33 mouse cellular contexts compared by ENCODE assay signal in the genomic region with DNA sequence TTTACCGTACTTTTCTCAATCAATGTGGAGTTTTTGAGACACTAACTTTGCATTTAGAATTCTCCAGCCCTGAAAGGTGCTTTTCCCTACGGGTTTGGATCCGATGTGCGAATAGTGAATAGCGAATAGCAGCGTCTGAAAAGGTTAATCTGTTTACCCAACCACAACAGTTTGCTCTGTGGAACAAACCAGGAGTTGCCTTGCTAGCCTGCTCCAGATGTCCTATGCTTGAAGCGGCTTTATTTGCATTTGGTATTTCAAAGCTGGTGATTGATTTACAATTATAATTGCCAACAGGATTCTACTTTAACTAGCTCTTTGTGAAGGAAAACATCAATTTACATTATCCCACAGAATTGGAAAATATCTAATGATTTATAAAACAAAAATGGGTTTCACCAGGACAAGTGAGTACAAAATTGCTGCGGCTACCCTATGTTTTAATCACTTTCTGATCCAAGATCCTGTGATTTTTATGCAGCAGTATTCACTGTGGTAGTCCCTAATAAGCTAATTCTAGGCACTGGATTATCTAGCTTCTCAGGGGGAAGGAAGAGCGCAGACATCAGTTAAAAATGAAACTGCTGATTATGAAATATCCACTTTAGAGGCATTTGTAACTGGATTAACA.
A peak's percentile ranks its signal among the peaks of the same experiment; 100 is the strongest.
DNase-seq lines count a peak whose midpoint lies in the region; ATAC-seq and TF ChIP-seq lines count a peak whose summit lies in the region.
"Had no signal": no experiment of that assay in that cellular context is flagged by ENCODE, and none has a peak within 500 bp of the region (broad histone marks: within the 10 kb centered on the region; RNA-seq: fewer than 3 reads in every experiment).

No protein-coding gene starts in this region.

- H3K4me3 ChIP-seq in forebrain, embryonic 14.5 days (ENCODE audit: low read depth, low read length): no peak overlapping the region
- no peak overlapping the region for H3K4me3 ChIP-seq in forebrain, postnatal 0 days (ENCODE audit: low read depth, low read length)
- H3K4me3 ChIP-seq in intestine, postnatal 0 days (ENCODE audit: low read depth, low read length): no peak overlapping the region
- H3K4me3 ChIP-seq in intestine, embryonic 15.5 days (replicated peaks): no peak overlapping the region
- no peak overlapping the region for H3K4me3 ChIP-seq in midbrain, embryonic 10.5 days
- no peak overlapping the region for H3K4me3 ChIP-seq in midbrain, embryonic 16.5 days (ENCODE audit: low read depth, low read length)
- H3K4me3 ChIP-seq in midbrain, postnatal 0 days (ENCODE audit: low read depth, low read length): no peak overlapping the region
- H3K4me3 ChIP-seq: embryonic facial prominence, embryonic 10.5 days; embryonic facial prominence, embryonic 15.5 days; limb, embryonic 10.5 days; limb, embryonic 15.5 days; neural tube, embryonic 12.5 days had no signal

- H3K4me1 ChIP-seq in forebrain, embryonic 14.5 days (ENCODE audit: control insufficient read depth, insufficient read depth, low read length): peaks cover 7% of the 10 kb centered on the region
- H3K4me1 ChIP-seq in forebrain, postnatal 0 days (ENCODE audit: insufficient read depth): no peaks in the 10 kb centered on the region
- no peaks in the 10 kb centered on the region for H3K4me1 ChIP-seq in intestine, postnatal 0 days (replicated peaks; ENCODE audit: control insufficient read depth, insufficient read depth, low read length)
- no peaks in the 10 kb centered on the region; the same call in 1 of the 2 replicates for H3K4me1 ChIP-seq in intestine, embryonic 15.5 days (replicated peaks)
- H3K4me1 ChIP-seq in midbrain, embryonic 10.5 days: peaks cover 12% of the 10 kb centered on the region
- peaks cover 5% of the 10 kb centered on the region for H3K4me1 ChIP-seq in midbrain, embryonic 16.5 days (ENCODE audit: control insufficient read depth, insufficient read depth, low read length)
- H3K4me1 ChIP-seq in midbrain, postnatal 0 days (ENCODE audit: insufficient read depth, low read length): no peaks in the 10 kb centered on the region; the same call in 1 of the 2 replicates
- H3K4me1 ChIP-seq: embryonic facial prominence, embryonic 10.5 days; embryonic facial prominence, embryonic 15.5 days; limb, embryonic 10.5 days; limb, embryonic 15.5 days had no signal

- H3K36me3 ChIP-seq in forebrain, embryonic 14.5 days (ENCODE audit: control insufficient read depth, insufficient read depth, low read length): no peaks in the 10 kb centered on the region
- H3K36me3 ChIP-seq in forebrain, postnatal 0 days (ENCODE audit: insufficient read depth): no peaks in the 10 kb centered on the region
- H3K36me3 ChIP-seq in intestine, postnatal 0 days (ENCODE audit: control insufficient read depth, insufficient read depth): no peaks in the 10 kb centered on the region
- H3K36me3 ChIP-seq in intestine, embryonic 15.5 days: no peaks in the 10 kb centered on the region
- no peaks in the 10 kb centered on the region for H3K36me3 ChIP-seq in midbrain, embryonic 10.5 days
- H3K36me3 ChIP-seq in midbrain, embryonic 16.5 days (ENCODE audit: control insufficient read depth, insufficient read depth, low read length): no peaks in the 10 kb centered on the region
- H3K36me3 ChIP-seq in midbrain, postnatal 0 days (ENCODE audit: insufficient read depth, low read length): no peaks in the 10 kb centered on the region
- H3K36me3 ChIP-seq: embryonic facial prominence, embryonic 10.5 days; embryonic facial prominence, embryonic 15.5 days; G1E; limb, embryonic 10.5 days; limb, embryonic 15.5 days; neural tube, embryonic 12.5 days had no signal

- TF ChIP-seq CTCF in forebrain, postnatal 0 days (IDR thresholded peaks at IDR 0.05; ENCODE audit: low read depth): no peak
- no peak for TF ChIP-seq CTCF in intestine, postnatal 0 days (IDR thresholded peaks at IDR 0.05; ENCODE audit: low read depth)
- TF ChIP-seq CTCF in midbrain, postnatal 0 days (IDR thresholded peaks at IDR 0.05): no peak

- peak overlapping the region; percentile 30; the same call in 1 of the 2 replicates for H3K27ac ChIP-seq in forebrain, embryonic 14.5 days (ENCODE audit: low read depth, low read length)
- H3K27ac ChIP-seq in forebrain, postnatal 0 days (ENCODE audit: low read depth, low read length): no peak overlapping the region
- H3K27ac ChIP-seq in intestine, postnatal 0 days (ENCODE audit: low read depth, low read length): no peak overlapping the region
- no peak overlapping the region for H3K27ac ChIP-seq in intestine, embryonic 15.5 days
- peak overlapping the region; percentile 39 for H3K27ac ChIP-seq in midbrain, embryonic 10.5 days (replicated peaks)
- no peak overlapping the region for H3K27ac ChIP-seq in midbrain, embryonic 16.5 days (ENCODE audit: low read length)
- no peak overlapping the region for H3K27ac ChIP-seq in midbrain, postnatal 0 days (ENCODE audit: low read depth, low read length)
- H3K27ac ChIP-seq: embryonic facial prominence, embryonic 10.5 days; embryonic facial prominence, embryonic 15.5 days; hindbrain, embryonic 14.5 days; kidney, postnatal 0 days; limb, embryonic 10.5 days; limb, embryonic 15.5 days; liver, embryonic 14.5 days; macrophage; neural tube, embryonic 12.5 days; stomach, postnatal 0 days had no signal

- 29% methylated on average over 9 of the region's 9 CpGs for WGBS in forebrain, embryonic 14.5 days
- WGBS in forebrain, postnatal 0 days: 21% methylated on average over 9 of the region's 9 CpGs
- 44% methylated on average over 9 of the region's 9 CpGs for WGBS in intestine, postnatal 0 days
- 52% methylated on average over 9 of the region's 9 CpGs for WGBS in intestine, embryonic 15.5 days
- WGBS in midbrain, embryonic 10.5 days: 39% methylated on average over 9 of the region's 9 CpGs
- WGBS in midbrain, embryonic 16.5 days: 24% methylated on average over 9 of the region's 9 CpGs
- 29% methylated on average over 9 of the region's 9 CpGs for WGBS in midbrain, postnatal 0 days

- H3K9me3 ChIP-seq in forebrain, embryonic 14.5 days (replicated peaks; ENCODE audit: control insufficient read depth, low read length): no peaks in the 10 kb centered on the region
- H3K9me3 ChIP-seq in forebrain, postnatal 0 days (ENCODE audit: low read length): no peaks in the 10 kb centered on the region
- H3K9me3 ChIP-seq in intestine, postnatal 0 days (ENCODE audit: control insufficient read depth): no peaks in the 10 kb centered on the region
- H3K9me3 ChIP-seq in intestine, embryonic 15.5 days: no peaks in the 10 kb centered on the region
- no peaks in the 10 kb centered on the region for H3K9me3 ChIP-seq in midbrain, embryonic 10.5 days (replicated peaks)
- no peaks in the 10 kb centered on the region for H3K9me3 ChIP-seq in midbrain, embryonic 16.5 days (replicated peaks; ENCODE audit: control insufficient read depth, low read length, poor library complexity, severe bottlenecking)
- H3K9me3 ChIP-seq in midbrain, postnatal 0 days (ENCODE audit: low read length): no peaks in the 10 kb centered on the region
- H3K9me3 ChIP-seq: embryonic facial prominence, embryonic 10.5 days; embryonic facial prominence, embryonic 15.5 days; limb, embryonic 10.5 days; limb, embryonic 15.5 days; neural tube, embryonic 12.5 days had no signal

- H3K4me2 ChIP-seq in forebrain, embryonic 14.5 days (ENCODE audit: low read length): 0 out of 2 replicates have a peak overlapping the region, but pooled peaks have one; percentile 7
- H3K4me2 ChIP-seq in forebrain, postnatal 0 days (ENCODE audit: low read depth): no peak overlapping the region
- H3K4me2 ChIP-seq in intestine, postnatal 0 days (replicated peaks; ENCODE audit: low read depth): 0 out of 2 replicates have a peak overlapping the region, but pooled peaks have one; percentile 2
- no peak overlapping the region for H3K4me2 ChIP-seq in intestine, embryonic 15.5 days (replicated peaks)
- no peak overlapping the region for H3K4me2 ChIP-seq in midbrain, embryonic 16.5 days (ENCODE audit: low read length)
- H3K4me2 ChIP-seq in midbrain, postnatal 0 days (ENCODE audit: low read depth, low read length, poor library complexity, severe bottlenecking): peak overlapping the region; percentile 4; the same call in 1 of the 2 replicates
- H3K4me2 ChIP-seq: embryonic facial prominence, embryonic 15.5 days; heart, embryonic 11.5 days; hindbrain, embryonic 14.5 days; limb, embryonic 15.5 days; neural tube, embryonic 12.5 days had no signal

- ATAC-seq in forebrain, embryonic 14.5 days: peak; percentile 67; the same call in 1 of the 2 replicates
- ATAC-seq in forebrain, postnatal 0 days: no peak
- no peak for ATAC-seq in intestine, postnatal 0 days
- no peak for ATAC-seq in intestine, embryonic 15.5 days
- ATAC-seq in midbrain, embryonic 16.5 days: no peak
- ATAC-seq in midbrain, postnatal 0 days (ENCODE audit: low FRiP score): no peak
- ATAC-seq: inflammation-experienced regulatory T-cells, adult 6 months had no signal

- no peak overlapping the region for H3K9ac ChIP-seq in forebrain, embryonic 14.5 days (ENCODE audit: low read length)
- no peak overlapping the region for H3K9ac ChIP-seq in forebrain, postnatal 0 days
- H3K9ac ChIP-seq in intestine, postnatal 0 days (ENCODE audit: low read depth, low read length): no peak overlapping the region
- H3K9ac ChIP-seq in intestine, embryonic 15.5 days: no peak overlapping the region
- H3K9ac ChIP-seq in midbrain, embryonic 16.5 days (ENCODE audit: low read depth, low read length): no peak overlapping the region
- no peak overlapping the region for H3K9ac ChIP-seq in midbrain, postnatal 0 days (replicated peaks; ENCODE audit: low read length, poor library complexity, severe bottlenecking)
- H3K9ac ChIP-seq: embryonic facial prominence, embryonic 15.5 days; hindbrain, embryonic 14.5 days; limb, embryonic 15.5 days; liver, embryonic 14.5 days; neural tube, embryonic 12.5 days had no signal

- H3K27me3 ChIP-seq in forebrain, embryonic 14.5 days (replicated peaks; ENCODE audit: control insufficient read depth, insufficient read depth, low read length): no peaks in the 10 kb centered on the region
- no peaks in the 10 kb centered on the region for H3K27me3 ChIP-seq in forebrain, postnatal 0 days (ENCODE audit: insufficient read depth, low read length)
- H3K27me3 ChIP-seq in intestine, postnatal 0 days (replicated peaks; ENCODE audit: control insufficient read depth, insufficient read depth, low read length): no peaks in the 10 kb centered on the region
- H3K27me3 ChIP-seq in intestine, embryonic 15.5 days (replicated peaks): no peaks in the 10 kb centered on the region
- no peaks in the 10 kb centered on the region for H3K27me3 ChIP-seq in midbrain, embryonic 10.5 days (ENCODE audit: low read depth, poor library complexity, severe bottlenecking)
- no peaks in the 10 kb centered on the region for H3K27me3 ChIP-seq in midbrain, embryonic 16.5 days (ENCODE audit: control insufficient read depth, insufficient read depth, low read depth, low read length)
- no peaks in the 10 kb centered on the region for H3K27me3 ChIP-seq in midbrain, postnatal 0 days (ENCODE audit: insufficient read depth, low read length)
- H3K27me3 ChIP-seq: embryonic facial prominence, embryonic 15.5 days; limb, embryonic 15.5 days; neural tube, embryonic 12.5 days had no signal

- DNase-seq in forebrain, embryonic 14.5 days (ENCODE audit: low spot score): peak; percentile 53
- no peak for DNase-seq in forebrain, postnatal 0 days
- DNase-seq in midbrain, embryonic 10.5 days (ENCODE audit: low spot score): no peak
- DNase-seq in midbrain, postnatal 0 days (ENCODE audit: low spot score): no peak
- DNase-seq in ovary, postnatal 14 days (ENCODE audit: low spot score): no peak
- DNase-seq: adrenal gland, adult 8-10 months; cerebellum, adult 11-12 months; cerebellum, postnatal 14 days; gastrocnemius, postnatal 25 days; heart, adult 11 months; heart, postnatal 4 days; kidney, adult 2 months; lung, adult 2 months; lung, postnatal 10 days; right cerebral cortex, postnatal 4 days; thymus, adult 18-20 months; thymus, postnatal 25 days had no signal

Comparison
In these comparisons a context has a peak if more than half of its experiments do, and no peak if none do; other contexts are left out.
1. H3K27ac ChIP-seq: peak in forebrain, embryonic 14.5 days (single experiment) and midbrain, embryonic 10.5 days (single experiment); none in forebrain, postnatal 0 days (single experiment), intestine, postnatal 0 days (single experiment), intestine, embryonic 15.5 days (single experiment), midbrain, embryonic 16.5 days (single experiment) and midbrain, postnatal 0 days (single experiment).
2. H3K4me2 ChIP-seq: peak in forebrain, embryonic 14.5 days (single experiment), intestine, postnatal 0 days (single experiment) and midbrain, postnatal 0 days (single experiment); none in forebrain, postnatal 0 days (single experiment), intestine, embryonic 15.5 days (single experiment) and midbrain, embryonic 16.5 days (single experiment).